Mouse (Mus musculus): ENCODE measurements at regions not wholly inside any gene's neighbourhood (a gene's known extent, or its start where the extent isn't known, plus 50 kb on each side); places are given as distances from the start of the nearest gene placed in this dataset.
"Not testable (repeated sequence)": the region's sequence is repeated elsewhere in the genome, so short reads cannot be mapped to it uniquely, and the experiment has no call there.

DNA sequence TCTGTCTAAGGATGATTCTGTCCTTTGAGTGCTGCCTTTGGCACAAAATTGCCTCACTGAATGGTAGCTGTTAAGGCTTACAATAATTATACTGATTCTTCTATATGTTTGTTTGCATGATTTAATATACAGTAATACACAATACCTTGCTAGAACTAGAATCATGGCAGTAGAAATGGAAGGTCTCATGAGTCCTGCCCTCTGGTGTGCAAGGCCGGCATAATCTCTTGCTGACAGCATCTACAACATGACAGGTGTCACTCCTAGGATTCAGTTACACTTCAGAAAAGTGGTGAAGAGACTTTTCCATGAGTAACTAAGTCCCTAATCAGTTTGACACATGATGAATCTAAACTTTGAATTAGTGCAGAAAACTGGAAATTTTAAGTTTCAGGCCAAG is 861.2 kb upstream of the Olfr1507 start:
- in situ Hi-C loops (cut with MboI, MseI): loop anchor here in 1 of 2 experiments (25.0 kb wide), 1 partner anchor 856 kb away; no protein-coding TSS in a partner anchor

DNA sequence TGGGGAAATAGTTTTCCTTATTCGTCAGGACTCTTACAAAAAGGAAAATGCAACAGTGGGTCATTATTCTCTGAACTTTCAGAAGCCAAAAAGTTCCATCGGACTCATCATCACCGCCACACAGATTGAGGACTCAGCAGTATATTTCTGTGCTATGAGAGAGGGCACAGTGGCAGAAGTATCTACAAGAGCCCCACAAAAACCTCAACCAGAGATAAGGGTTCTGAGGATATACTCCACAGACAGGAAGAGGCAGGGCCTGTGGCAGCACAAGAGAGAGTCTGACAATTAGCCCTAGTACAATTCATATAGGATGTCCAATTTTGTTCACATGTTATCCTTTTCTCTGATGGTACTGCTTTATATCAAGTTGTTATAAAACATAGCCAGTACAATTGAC is 855.9 kb upstream of the Olfr1507 start:
- in situ Hi-C loops (cut with MboI, MseI): loop anchor here (5.0 to 25.0 kb wide), 2 partner anchors 299 to 861 kb away; no protein-coding TSS in a partner anchor

DNA sequence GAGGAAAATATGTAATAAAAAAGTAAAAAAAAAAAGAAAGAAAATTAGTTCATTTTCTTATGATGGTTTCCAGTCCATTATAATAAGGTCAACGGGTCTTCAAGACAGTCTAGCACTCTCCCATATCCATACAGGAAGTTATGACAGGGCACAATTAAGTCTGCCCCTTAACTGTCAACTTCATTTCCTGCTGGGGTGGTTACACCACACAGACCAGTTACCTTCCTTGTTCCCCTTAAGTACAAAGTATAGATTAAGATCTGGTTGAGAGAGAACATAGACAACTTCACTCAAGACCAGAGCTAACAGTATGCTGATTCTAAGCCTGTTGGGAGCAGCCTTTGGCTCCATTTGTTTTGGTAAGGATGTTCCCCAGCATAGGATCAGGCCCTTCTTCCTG is 855.2 kb upstream of the Olfr1507 start:
- in situ Hi-C loops (cut with MboI, MseI): loop anchor here (5.0 to 25.0 kb wide), 2 partner anchors 298 to 862 kb away; no protein-coding TSS in a partner anchor

DNA sequence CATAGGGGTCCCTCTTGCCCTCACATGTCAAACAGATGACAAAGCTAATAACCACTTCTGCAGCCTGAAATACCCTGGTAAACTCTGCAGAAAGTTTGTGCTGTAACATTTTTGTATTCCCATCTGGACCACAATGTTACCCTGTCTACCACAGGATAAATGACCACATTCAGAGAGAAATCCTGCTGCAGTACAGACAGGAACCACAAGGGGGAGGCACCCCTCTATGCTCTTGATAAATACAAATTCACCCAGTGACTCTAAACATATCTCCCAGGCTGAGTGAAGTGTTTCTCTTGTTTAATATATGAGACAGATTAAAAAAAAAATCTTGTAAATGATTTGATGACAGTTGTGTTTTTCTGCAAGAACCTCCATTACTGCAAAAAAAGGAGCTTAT is 853.6 kb upstream of the Olfr1507 start:
- in situ Hi-C loops (cut with MboI, MseI): loop anchor here in 1 of 2 experiments (10.0 kb wide), 2 partner anchors 314 to 386 kb away; no protein-coding TSS in a partner anchor

DNA sequence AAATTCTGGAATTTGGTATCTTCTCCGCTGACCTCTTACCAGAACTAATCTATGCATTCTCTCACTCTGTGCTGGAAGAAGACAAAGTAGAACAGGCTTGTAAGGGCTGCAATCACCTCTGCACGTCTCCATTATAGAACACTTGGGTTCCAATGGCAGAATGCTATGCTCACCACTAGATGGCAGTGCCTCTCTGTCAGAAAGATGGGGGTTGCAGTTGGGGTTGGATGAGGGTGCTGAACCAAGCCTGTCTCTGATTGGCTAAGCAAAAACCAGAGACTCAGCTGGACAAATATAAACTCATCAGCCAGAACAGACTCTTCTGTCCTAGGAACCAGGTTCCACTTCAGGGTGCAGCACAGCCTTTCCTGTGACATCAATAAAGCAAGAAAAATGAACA is 850.0 kb upstream of the Olfr1507 start:
- in situ Hi-C loops (cut with MboI, MseI): loop anchor here in 1 of 2 experiments (10.0 kb wide), 2 partner anchors 311 to 389 kb away; no protein-coding TSS in a partner anchor

DNA sequence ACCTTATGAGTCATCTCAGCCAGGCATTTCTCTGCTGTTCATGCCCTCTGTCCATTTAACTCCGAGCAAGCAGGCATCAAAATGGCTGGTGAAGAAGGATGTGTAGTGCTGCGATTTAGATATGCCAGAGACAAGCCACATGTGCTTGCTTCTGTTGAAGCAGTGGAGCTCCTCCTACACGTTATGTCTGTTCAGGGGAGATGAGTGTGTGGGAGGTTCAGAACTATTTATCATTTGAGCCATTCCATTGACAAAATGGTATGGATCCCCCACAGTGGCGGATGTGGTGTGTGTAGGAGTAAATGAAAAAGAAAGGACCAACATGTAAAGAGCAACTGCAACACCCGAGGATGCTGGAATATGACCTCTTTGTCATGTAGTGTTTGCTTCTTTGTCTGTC is 848.3 kb upstream of the Olfr1507 start:
- in situ Hi-C loops (cut with MboI, MseI): loop anchor here (5.0 to 10.0 kb wide), 3 partner anchors 309 to 391 kb away; no protein-coding TSS in a partner anchor

DNA sequence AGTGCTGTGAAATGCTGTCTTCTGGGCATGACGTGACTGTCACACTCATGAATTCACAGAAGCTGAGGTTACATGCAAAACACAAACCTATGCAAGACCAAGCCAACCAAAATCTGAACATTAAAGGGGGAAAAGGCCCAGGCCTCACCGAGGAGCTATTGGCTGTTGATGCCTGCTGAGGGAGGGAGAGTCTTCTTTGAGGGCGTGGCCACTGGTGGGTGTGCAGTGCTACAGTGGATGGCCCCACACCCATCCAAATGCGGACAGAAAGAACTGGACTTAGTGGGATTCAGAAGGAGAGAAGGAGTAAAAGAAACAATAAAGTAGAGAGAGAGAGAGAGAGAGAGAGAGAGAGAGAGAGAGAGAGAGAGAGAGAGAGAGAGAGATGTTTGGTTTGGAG is 843.6 kb upstream of the Olfr1507 start:
- in situ Hi-C loops (cut with MboI, MseI): not testable (repeated sequence)

DNA sequence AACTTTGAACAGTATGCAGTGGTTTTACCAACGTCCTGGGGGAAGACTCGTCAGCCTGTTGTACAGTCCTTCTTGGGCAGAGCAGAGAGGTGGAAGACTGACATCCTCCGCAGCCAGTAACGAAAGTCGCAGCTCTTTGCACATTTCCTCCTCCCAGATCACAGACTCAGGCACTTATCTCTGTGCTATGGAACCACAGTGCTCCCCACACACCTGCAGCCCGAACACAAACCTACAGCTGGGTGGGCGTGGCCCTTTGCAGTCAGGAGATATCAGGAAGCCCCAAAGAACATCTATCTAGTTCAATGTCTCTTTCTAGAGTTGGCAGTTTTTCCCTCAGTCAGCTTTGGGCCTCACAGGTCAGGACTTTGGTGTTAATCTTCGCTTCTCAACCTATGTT is 841.9 kb upstream of the Olfr1507 start:
- in situ Hi-C loops (cut with MboI, MseI): not testable (repeated sequence)

DNA sequence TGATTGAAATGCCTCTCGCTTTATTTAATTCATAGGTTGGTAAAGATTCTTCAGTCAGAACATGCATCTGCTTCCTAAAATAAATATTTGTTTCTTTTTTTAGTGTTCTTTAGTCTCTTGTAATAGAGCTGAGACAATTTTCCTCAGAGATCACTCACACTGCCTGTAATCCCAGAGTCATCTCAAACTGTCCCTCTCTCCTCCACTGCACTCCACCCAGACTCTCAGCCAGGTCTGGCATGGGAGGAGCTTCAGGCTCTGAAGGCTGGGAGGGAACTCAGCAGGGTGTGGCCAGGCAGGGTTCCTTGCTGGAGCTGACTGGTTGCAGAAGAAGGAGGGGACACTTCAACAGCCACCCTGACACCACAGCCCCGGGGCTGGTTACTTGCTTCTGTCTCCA is 841.2 kb upstream of the Olfr1507 start:
- in situ Hi-C loops (cut with MboI, MseI): not testable (repeated sequence)

DNA sequence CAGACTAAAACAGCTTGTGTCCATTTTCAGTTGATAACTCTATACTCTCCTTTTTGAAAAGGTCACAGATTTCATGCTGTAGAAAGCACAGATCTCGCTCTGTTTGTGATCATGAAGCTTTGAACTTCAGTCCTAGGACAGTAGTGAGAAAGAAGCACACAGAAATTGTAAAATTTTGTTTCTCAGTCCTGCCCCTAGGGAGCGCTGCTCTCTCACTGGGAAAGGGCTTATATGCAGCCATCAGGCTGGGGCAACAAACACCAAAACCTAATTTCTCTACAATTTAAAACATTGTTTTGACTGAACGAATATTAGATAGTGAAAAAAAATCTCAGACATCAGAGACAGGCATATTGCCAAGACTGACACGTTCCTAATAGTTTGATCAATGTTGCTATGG is 838.9 kb upstream of the Olfr1507 start:
- in situ Hi-C loops (cut with MboI, MseI): not testable (repeated sequence)

DNA sequence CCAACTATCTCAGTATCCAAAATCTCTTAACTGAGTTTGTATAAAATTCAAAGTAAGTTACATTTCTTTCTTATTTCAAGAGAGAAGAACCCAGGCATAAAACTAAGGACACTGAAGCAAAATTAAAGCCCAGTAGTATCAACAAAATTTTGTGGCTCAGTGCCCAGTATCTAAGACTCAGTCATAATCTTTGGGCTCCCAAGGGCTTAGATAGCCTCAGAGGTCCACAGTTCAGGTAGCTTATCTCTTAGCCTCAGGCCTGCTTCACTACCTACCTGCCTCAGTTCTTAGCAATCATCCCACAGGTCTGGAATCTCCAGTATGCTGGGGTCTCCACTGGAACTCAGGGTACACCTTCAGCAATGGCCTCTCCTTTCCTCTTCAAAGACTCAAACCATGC is 835.6 kb upstream of the Olfr1507 start:
- in situ Hi-C loops (cut with MboI, MseI): not testable (repeated sequence)

DNA sequence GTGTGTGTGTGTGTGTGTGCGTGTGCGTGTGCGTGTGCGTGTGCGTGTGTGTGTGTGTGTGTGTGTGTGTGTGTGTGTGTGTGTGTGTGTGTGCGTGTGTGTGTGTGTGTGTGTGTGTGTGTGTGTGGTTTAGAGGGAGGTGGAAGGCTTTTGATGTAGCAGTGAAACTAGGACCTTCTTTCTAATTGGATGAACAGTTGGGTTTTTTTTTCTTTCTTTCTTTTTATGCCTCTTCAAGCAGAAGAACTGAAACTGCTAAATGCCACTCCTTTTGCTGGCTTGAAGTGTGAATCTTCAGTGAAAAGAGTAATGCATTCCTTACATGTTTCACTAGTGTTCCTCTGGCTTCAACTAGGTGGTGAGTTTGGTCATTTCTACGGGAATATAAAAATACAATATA is 828.8 kb upstream of the Olfr1507 start:
- in situ Hi-C loops (cut with MboI, MseI): loop anchor here (5.0 to 25.0 kb wide), 2 partner anchors 187 to 312 kb away; no protein-coding TSS in a partner anchor

DNA sequence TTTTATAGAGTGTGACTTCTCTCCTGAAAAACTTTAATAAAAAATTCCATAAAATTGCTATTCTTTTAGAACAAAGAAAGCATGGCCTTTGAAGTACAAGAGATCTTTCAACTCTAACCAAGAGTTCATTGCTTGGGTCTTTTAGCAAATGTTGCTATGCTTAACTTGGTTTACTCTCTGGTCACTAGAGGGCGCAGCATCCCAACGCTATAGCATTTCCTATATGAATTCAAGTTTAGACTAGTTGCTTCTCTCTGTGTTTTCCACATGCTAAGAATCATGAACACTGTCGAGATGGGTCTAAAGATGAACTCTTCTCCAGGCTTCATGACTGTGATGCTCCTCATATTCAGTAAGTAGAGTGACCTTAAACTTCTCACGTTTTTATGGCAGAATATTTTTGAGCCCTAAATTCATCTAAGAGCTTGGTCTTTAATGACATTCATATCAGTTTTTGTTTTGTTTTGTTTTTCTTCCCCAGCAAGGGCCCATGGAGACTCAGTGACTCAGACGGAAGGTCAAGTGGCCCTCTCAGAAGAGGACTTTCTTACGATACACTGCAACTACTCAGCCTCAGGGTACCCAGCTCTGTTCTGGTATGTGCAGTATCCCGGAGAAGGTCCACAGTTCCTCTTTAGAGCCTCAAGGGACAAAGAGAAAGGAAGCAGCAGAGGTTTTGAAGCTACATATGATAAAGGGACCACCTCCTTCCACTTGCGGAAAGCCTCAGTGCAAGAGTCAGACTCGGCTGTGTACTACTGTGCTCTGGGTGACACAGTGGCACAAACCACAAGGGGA is 823.2 kb upstream of the Olfr1507 start:
- in situ Hi-C loops (cut with MboI, MseI): loop anchor here in 1 of 2 experiments (25.0 kb wide), 1 partner anchor 181 kb away; no protein-coding TSS in a partner anchor

DNA sequence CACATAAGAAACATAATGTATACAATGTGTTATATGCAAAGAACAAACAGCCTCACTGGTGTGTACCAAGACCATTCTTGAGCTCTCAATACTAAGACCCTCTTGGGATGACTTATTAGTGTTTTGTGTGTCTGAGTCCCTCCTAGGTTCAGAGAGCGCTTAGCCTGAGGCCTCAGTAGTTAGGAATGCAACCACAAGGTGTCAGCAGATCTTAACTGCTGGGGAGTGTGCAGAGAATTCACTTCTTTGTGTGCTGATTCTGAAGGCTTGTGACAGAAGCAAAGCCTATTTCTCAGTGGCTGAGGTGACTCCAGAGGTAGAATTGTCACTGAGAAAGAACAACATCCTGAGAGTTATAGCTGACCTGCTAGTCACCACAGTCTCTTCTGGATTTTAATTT is 816.9 kb upstream of the Olfr1507 start:
- in situ Hi-C loops (cut with MboI, MseI): loop anchor here in 1 of 2 experiments (25.0 kb wide), 1 partner anchor 175 kb away; no protein-coding TSS in a partner anchor

DNA sequence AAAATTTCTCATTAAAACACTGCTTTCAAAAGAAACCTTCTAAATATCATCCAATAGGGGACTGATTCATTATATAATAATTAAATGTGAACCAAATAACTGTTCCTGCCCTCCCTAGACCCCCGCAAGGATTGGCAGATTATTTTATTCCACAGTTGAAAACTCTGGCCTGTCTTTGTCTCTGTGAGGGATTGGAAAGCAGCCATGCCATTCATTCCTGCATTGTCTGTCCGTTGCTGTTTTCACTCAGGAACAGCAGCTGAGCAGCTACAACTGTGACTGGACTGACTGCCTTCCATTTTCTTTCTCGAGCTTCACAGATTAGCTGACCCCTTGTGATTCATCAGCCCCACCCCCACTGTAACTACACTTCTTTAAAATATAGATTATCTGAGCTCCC is 807.6 kb upstream of the Olfr1507 start:
- in situ Hi-C loops (cut with MboI, MseI): loop anchor here in 1 of 2 experiments (25.0 kb wide), 1 partner anchor 166 kb away; no protein-coding TSS in a partner anchor

DNA sequence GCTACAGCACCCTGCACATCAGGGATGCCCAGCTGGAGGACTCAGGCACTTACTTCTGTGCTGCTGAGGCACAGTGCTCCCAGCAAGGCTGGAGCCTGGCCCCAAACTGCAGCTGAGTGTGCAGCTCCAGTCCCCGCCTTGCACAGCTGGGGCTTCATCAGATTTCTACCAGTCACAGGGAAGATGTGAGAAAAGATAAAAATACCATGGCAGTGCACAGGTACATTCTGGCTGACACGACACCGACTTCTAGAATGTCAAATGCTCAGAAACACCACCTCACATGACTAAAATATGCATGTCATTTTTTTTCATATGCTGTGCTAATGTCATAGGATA is 806.9 kb upstream of the Olfr1507 start:
- in situ Hi-C loops (cut with MboI, MseI): loop anchor here in 1 of 2 experiments (25.0 kb wide), 1 partner anchor 165 kb away; no protein-coding TSS in a partner anchor

DNA sequence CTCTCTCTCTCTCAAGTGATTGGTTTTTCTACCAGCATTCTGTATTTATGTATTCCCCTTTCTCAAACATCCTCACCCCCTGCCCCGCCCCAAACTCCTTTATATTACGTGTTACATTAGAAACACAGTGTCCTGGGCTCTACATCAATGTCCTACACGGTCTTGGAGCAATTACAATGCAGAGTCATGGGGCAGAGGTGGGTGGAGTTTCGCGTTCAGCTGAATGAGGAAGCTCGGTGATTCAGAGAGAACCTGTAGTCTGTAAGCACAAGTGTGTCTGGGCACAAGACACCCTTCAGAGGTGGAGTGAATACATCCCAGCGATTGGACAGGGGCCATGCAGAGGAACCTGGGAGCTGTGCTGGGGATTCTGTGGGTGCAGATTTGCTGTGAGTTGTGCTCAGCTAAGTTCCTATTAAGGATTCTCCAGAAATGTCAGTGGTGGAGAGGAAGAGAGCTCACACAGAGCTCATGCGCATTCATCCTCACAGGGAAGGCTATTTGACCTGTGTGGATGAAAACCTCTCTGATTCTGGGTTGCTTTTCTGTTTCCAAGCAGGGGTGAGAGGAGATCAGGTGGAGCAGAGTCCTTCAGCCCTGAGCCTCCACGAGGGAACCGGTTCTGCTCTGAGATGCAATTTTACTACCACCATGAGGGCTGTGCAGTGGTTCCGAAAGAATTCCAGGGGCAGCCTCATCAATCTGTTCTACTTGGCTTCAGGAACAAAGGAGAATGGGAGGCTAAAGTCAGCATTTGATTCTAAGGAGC is 806.4 kb upstream of the Olfr1507 start:
- in situ Hi-C loops (cut with MboI, MseI): loop anchor here in 1 of 2 experiments (25.0 kb wide), 1 partner anchor 165 kb away; no protein-coding TSS in a partner anchor

DNA sequence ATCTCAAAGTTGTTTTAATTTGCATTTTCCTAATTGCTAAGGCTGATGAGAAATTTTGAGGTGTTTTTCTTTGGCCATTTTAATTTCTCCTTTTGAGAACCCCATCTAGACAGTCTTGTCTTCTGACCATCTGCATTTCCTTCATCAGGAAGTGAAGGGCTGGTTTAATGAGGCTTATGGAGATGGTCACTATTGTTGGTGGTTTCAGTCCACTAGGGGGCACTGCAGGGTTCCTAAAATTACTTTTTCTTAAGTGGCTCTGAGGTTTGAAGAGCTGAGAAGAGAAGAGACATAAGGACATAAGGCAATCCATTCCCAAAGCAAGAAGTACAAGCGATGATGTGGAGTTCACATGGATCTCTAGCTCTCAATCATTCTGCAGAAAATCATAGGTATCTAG is 805.6 kb upstream of the Olfr1507 start:
- in situ Hi-C loops (cut with MboI, MseI): loop anchor here in 1 of 2 experiments (25.0 kb wide), 1 partner anchor 164 kb away; no protein-coding TSS in a partner anchor

DNA sequence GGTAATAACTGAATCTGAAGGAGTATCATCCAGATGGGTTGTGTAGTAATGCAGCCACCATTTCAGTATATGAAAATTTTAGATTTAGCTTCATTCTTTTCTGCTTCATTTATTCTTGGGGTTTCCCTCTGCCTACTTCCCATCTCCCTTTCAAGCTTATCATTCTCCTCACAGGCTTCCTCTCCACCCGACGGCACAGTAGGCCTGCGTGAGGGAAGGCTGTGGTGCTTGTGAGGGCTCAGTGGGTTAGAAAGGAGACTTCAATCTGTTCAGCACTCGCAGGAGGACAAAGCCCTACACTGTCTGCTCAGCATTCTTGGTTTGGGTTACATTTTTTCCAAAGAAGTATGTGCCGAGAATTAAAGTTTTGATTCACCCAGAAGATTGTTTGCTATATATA is 804.2 kb upstream of the Olfr1507 start:
- in situ Hi-C loops (cut with MboI, MseI): loop anchor here (5.0 to 25.0 kb wide), 3 partner anchors 162 to 315 kb away; no protein-coding TSS in a partner anchor

DNA sequence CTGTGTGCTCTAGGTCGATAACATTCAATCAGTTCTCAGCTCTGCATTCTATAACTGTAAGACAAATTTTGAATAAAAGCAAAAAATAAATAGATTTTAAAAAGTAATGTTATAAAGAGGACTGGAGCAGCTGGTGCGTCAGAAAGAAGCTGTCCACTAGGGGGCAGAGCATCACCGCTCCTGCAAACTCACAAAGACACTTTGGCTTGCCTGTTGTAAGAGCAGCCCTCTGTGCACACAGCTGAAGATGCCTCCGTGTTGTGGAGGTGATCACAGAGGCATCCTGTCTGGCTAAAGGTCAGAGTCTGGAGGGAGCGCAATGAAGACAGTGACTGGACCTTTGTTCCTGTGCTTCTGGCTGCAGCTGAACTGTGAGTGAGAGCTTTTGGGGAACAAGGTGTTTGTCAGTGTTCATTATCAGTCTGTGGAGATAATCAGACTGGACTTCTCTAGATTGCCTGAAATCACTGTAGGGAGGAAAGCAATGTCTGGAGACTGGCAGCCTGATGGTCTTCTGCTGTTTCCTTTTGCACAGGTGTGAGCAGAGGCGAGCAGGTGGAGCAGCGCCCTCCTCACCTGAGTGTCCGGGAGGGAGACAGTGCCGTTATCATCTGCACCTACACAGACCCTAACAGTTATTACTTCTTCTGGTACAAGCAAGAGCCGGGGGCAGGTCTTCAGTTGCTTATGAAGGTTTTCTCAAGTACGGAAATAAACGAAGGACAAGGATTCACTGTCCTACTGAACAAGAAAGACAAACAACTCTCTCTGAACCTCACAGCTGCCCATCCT is 788.0 kb upstream of the Olfr1507 start:
- in situ Hi-C loops (cut with MboI, MseI): not testable (repeated sequence)

DNA sequence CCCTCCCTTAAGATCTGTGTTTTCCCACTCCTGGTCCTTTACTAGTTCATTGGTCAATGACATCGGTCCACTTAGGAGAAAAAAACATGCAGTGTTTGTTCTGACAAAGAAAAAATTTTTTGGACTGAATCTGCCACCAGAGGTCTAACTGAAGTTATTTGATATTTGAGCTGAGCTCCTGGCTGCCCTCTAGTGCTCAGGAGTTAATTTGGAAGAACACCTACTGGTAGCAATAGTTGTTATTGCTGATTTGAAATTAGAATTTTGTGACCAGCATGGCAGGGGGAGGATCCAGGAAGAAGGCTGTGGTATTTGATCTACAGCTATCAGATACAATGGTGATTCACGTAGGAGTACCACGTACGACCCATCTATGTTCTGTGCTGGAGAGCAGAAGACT is 777.7 kb upstream of the Olfr1507 start:
- in situ Hi-C loops (cut with MboI, MseI): loop anchor here in 1 of 2 experiments (25.0 kb wide), 1 partner anchor 364 kb away; no protein-coding TSS in a partner anchor
